Mouse (Mus musculus): ENCODE data around the gene Pgm2l1.

DNA sequence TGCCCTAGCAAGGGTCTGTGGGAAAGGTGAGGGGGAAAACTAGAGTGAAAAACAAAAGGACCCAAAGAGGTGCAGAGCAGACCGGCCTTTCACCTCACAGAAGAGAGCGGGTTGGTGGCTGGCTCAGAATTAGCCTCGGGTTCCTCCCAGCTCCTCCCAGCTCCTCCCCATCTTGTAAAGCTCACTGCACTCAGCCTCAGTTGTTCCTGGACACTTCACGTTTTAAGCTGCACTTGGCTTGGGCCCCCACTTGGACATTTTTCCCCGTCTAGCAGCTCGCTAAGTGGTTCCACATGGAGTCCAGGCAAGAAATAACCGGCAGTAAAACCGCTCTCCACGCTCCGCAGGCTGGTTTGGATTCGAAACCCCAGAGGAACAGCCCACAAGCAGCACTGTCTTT lies 61.4 kb downstream of the Pgm2l1 start:
- no peak for TF ChIP-seq POLR2A (IDR thresholded peaks at IDR 0.05; ENCODE audit: control insufficient read depth, extremely low read depth, insufficient read depth, low read length, poor library complexity)
- TF ChIP-seq CTCF (IDR thresholded peaks at IDR 0.05; ENCODE audit: borderline replicate concordance, control insufficient read depth, extremely low read depth, insufficient read depth, low read length, poor library complexity): no peak
